Mouse (Mus musculus) forebrain, embryonic 12.5 days (tissue): Measurements from ENCODE around the gene Hmx2. TPM values are rescaled to one million over a fixed set of nuclear protein-coding genes. Genes with fewer than 3 reads are reported as not detected.
A peak's percentile ranks its signal among the peaks of the same experiment; 100 is the strongest.

Experiments
- ATAC-seq: fragments of 200-750 bp; cut with Nextera tagmentation; 2 replicates; pipeline ENCODE4 v1.8.0; 2017; ENCODE audit warnings: moderate TSS enrichment; ENCODE audit not compliant: low FRiP score
- H3K27ac ChIP-seq: fragments of 300-500 bp; sonication (generic); 2 replicates; pipeline ENCODE4 v1.5.1; 2016; ENCODE audit warnings: mild to moderate bottlenecking
- H3K27me3 ChIP-seq: fragments of 300-500 bp; sonication (generic); 2 replicates; pipeline ENCODE4 v1.6.1; 2016; ENCODE audit warnings: mild to moderate bottlenecking
- H3K36me3 ChIP-seq: fragments of 300-500 bp; sonication (generic); replicated peaks from 2 replicates; pipeline ENCODE4 v1.6.1; 2016; ENCODE audit warnings: mild to moderate bottlenecking
- H3K4me1 ChIP-seq: fragments of 300-500 bp; sonication (generic); 2 replicates; pipeline ENCODE4 v1.6.1; 2016
- H3K4me2 ChIP-seq: fragments of 300-500 bp; sonication (generic); 2 replicates; pipeline ENCODE4 v1.6.1; 2016; ENCODE audit warnings: mild to moderate bottlenecking, moderate library complexity
- H3K4me3 ChIP-seq: fragments of 300-500 bp; sonication (generic); replicated peaks from 2 replicates; pipeline ENCODE4 v1.5.1; 2016; ENCODE audit warnings: mild to moderate bottlenecking
- H3K9ac ChIP-seq: fragments of 300-500 bp; sonication (generic); 2 replicates; pipeline ENCODE4 v1.6.1; 2016; ENCODE audit warnings: mild to moderate bottlenecking
- H3K9me3 ChIP-seq: fragments of 300-500 bp; sonication (generic); 2 replicates; pipeline ENCODE4 v1.6.1; 2016
- WGBS: fragments of 180-500 bp; shearing (Covaris S2); methylation state at CpG from one replicate; pipeline ENCODE4 v1.1.7; 2016; 5-methylcytosine and 5-hydroxymethylcytosine counted together
- polyA plus RNA-seq: library from polyadenylated mRNA; unstranded; fragments of >200 nt; fragmentation: Nextera tagmentation; extraction: Ambion mirVana; gene quantifications from 2 replicates; pipeline ENCODE4 v1.2.1, GENCODE M21; 2016

Hmx2 gene
- polyA plus RNA-seq, 1 experiment from 2014 or later = 0.96 TPM

DNA sequence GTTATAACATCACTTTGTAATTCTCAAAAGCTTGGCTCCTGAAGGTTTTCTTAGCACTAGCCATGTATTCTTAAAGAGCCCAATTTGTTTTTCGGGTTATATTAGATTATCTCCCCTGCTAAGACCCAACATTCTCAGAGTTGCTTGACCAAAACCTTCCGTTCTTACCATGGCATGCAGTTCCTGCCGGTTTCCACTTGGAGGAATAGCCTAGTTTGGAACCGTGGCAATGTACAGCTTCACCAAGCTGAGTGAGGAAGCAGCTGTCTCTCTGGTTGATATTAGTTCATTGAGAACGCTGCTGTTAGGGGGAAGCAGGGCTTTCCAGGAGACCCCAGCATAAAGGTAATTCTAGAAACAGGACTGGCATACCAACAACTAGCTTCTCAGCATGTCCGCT lies 26.7 kb downstream of the Hmx2 start:
- Histone ChIP-seq H3K4me3 (no peak overlapping the region), H3K4me2 (no peak overlapping the region), H3K4me1 (no peaks in the 10 kb centered on the region), H3K36me3 (peaks cover 34% of the 10 kb centered on the region), H3K9me3 (no peaks in the 10 kb centered on the region), H3K9ac (no peak overlapping the region), H3K27me3 (peaks cover 7% of the 10 kb centered on the region; the same call in 1 of the 2 replicates), H3K27ac (no peak overlapping the region)
- 75% methylated on average over 6 of the region's 6 CpGs for WGBS
- ATAC-seq = no peak

DNA sequence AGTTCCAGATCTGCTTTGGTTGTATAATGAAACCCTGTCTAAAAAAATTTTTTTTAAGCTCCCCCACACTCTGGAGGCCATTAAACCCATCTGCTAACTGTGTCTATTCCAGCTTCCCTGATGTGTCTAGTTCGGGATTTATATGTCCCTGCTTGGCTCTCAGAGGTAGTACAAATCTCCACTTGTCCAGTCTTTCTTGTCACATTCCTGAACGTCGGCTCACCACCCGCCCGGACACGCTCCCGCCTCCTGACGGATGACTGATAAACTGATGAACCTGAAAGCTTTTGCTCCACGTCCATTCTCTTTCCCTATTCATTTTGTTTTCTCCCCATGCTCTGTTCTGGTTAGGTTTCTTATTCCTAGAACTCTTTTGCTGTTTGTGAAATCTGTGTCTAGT lies 33.6 kb downstream of the Hmx2 start:
- 84% methylated on average over 9 of the region's 9 CpGs for WGBS

DNA sequence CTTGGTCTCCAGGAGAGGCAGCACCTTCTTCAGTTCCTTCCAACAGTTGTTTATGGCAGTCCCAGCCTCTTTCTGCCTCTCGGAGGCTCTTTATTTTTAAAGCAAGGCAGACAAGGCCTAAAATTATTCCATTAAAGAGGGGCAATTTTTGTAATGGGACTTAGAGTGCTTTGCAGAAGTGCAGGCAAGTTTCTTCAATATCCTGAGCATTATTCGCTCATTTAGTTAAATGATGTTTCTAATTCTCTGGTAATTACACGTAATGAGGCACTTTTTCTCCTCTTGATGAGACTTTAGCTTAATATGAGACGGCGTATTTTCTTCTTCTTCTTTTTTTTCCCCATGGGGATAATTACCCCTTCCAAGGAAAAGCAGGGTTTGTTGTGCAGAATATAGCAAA lies 37.0 kb downstream of the Hmx2 start:
- no peak for ATAC-seq
- 60% methylated on average over 5 of the region's 5 CpGs for WGBS
- H3K4me1 ChIP-seq = no peaks in the 10 kb centered on the region

More for the DNA sequence above, 33.6 kb downstream of the Hmx2 start:
- H3K4me2 ChIP-seq = no peak overlapping the region
- no peak overlapping the region for H3K9ac ChIP-seq
- no peak for ATAC-seq
- peaks cover 41% of the 10 kb centered on the region for H3K27me3 ChIP-seq
- no peaks in the 10 kb centered on the region for H3K36me3 ChIP-seq
- no peaks in the 10 kb centered on the region for H3K4me1 ChIP-seq
- no peak overlapping the region for H3K27ac ChIP-seq
- no peaks in the 10 kb centered on the region for H3K9me3 ChIP-seq
- no peak overlapping the region for H3K4me3 ChIP-seq

DNA sequence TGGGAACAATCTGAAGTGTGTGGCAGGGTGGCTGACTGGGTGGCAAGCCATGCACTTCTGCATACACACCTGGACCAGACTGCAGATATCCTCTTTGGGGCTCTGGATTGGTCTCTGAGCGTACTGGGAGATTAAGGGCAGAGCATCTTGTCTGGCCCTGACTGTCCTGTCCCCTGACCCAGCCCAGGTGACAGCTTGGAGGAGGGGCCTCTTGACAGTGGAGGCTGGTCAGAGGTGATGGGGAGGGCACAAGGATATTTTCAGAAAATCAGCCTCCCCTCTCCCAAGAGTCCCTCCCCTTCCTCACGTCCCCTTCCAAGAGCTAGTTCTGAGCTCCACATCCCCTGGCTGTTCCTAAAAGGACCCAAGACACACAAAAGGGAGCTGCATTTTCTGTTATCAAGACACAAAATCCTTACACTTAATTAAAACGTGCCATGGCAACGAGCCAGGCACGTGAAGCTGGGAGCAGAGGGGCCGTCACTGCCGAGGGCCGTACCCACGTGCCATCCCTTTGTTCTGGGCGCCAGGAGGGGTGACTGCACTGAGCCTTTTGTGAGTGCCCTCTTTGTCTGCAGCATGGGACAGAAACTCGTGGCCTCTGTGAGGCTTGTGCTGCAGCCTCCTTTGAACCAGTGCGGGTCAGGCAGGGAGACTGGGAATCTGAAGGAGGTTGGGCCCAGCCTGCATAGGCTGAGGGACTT lies 49.4 kb downstream of the Hmx2 start:
- 3% methylated on average over 12 of the region's 12 CpGs for WGBS
- H3K36me3 ChIP-seq = no peaks in the 10 kb centered on the region
- peak overlapping the region; percentile 43 for H3K4me2 ChIP-seq
- H3K4me3 ChIP-seq = no peak overlapping the region
- H3K9ac ChIP-seq = peak overlapping the region; percentile 25; the same call in 1 of the 2 replicates
- H3K9me3 ChIP-seq = no peaks in the 10 kb centered on the region
- peaks cover 19% of the 10 kb centered on the region for H3K4me1 ChIP-seq
- H3K27ac ChIP-seq = 0 out of 2 replicates have a peak overlapping the region, but pooled peaks have one; percentile 42
- ATAC-seq = peak; percentile 90
- peaks cover 88% of the 10 kb centered on the region for H3K27me3 ChIP-seq

More for the DNA sequence above, 37.0 kb downstream of the Hmx2 start:
- Histone ChIP-seq H3K9ac (no peak overlapping the region), H3K27me3 (peaks cover 54% of the 10 kb centered on the region), H3K36me3 (no peaks in the 10 kb centered on the region), H3K27ac (no peak overlapping the region), H3K4me2 (no peak overlapping the region), H3K4me3 (no peak overlapping the region), H3K9me3 (no peaks in the 10 kb centered on the region)

DNA sequence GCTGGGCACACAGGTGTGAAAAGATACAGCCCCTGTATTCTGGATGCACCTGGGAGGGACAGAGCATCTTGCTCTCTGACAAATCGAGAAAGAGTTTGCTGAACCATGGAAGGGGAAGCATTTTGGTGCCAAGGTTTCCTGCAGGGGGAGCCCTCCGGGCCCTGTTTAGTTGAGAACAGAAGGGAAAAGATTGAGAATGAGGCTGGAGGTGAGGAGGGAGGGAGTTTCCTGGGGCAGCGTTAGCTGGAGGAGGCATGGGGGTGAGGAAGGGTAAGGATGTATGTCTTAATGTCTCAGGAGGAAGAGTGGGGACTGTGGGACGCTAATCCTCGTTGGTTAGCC lies 49.9 kb downstream of the Hmx2 start:
- Histone ChIP-seq H3K36me3 (no peaks in the 10 kb centered on the region), H3K9ac (peak overlapping the region; percentile 25; the same call in 1 of the 2 replicates), H3K4me3 (no peak overlapping the region), H3K4me1 (peaks cover 24% of the 10 kb centered on the region), H3K9me3 (no peaks in the 10 kb centered on the region), H3K4me2 (peak overlapping the region; percentile 43), H3K27me3 (peaks cover 88% of the 10 kb centered on the region), H3K27ac (0 out of 2 replicates have a peak overlapping the region, but pooled peaks have one; percentile 42)
- 5% methylated on average over 5 of the region's 5 CpGs for WGBS
- ATAC-seq = peak; percentile 23; the same call in 1 of the 2 replicates

DNA sequence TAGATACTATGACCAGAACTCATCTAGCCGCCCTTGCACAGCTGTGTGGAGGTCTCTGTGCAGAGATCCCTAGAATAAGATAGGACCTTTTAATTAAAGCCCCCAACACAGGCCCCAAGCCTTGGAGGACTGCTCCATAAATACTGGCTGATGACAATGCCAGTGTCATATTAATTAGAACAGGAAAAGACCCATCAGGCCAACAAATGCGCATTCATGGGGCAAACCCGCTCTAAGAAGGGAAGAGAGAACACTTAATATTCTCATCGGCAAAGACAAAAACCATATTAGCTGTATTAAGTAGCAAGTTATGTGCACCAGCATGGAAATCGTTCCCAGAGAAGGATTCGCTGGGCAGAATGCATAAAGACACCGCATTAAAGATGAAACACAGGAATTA lies 53.5 kb downstream of the Hmx2 start:
- no peaks in the 10 kb centered on the region for H3K36me3 ChIP-seq
- no peak overlapping the region for H3K9ac ChIP-seq
- H3K4me1 ChIP-seq = peaks cover 24% of the 10 kb centered on the region
- no peak for ATAC-seq
- no peak overlapping the region for H3K4me3 ChIP-seq
- no peak overlapping the region for H3K4me2 ChIP-seq
- H3K9me3 ChIP-seq = no peaks in the 10 kb centered on the region
- H3K27me3 ChIP-seq = peaks cover 81% of the 10 kb centered on the region
- H3K27ac ChIP-seq = no peak overlapping the region
- 73% methylated on average over 7 of the region's 7 CpGs for WGBS

DNA sequence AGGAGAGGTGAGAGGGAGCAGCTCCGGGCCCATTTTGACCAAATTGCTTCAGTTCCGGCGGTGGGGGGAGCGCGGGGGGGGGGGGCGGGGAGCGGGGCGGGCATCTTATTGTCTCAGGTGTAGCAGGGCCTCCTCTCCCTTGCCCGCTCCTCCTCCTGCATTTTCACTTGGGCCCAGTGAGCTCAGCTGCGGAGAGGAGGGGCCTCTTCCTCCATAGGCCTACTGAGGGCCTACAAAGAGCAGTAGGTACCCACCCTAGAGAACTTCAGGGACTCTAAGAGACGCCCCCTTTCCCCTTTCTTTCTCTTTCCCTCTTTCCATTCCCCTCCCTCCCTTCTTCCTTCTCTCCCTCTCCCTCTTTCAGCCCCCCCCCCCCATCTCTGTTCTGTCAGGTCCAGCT lies 54.6 kb downstream of the Hmx2 start:
- no peak for ATAC-seq
- Histone ChIP-seq H3K36me3 (no peaks in the 10 kb centered on the region), H3K27ac (no peak overlapping the region), H3K9me3 (no peaks in the 10 kb centered on the region), H3K27me3 (peaks cover 79% of the 10 kb centered on the region), H3K4me3 (no peak overlapping the region), H3K9ac (no peak overlapping the region), H3K4me2 (0 out of 2 replicates have a peak overlapping the region, but pooled peaks have one; percentile 10), H3K4me1 (peaks cover 17% of the 10 kb centered on the region)
- WGBS = 8% methylated on average over 11 of the region's 11 CpGs

DNA sequence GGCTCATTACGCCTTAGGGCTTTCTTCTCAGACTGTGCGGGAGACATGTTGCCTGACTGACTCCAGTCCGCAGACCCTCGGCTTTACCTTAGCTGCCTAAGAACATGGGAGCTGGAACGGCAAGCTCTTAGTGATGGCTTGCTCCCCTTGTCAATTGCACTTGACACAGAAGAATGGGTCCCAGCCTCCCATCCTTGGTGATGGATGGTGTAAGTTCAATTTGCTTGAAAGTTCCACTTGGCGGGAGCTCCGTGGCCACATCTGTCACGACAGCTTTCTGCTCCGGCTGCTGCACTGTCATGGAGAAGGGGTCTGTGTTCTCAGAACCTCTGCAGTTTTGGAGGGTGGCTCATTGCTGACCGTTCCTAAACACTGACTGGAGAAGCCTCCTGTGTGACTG lies 56.4 kb downstream of the Hmx2 start:
- H3K9me3 ChIP-seq = no peaks in the 10 kb centered on the region
- no peak overlapping the region for H3K4me2 ChIP-seq
- peaks cover 10% of the 10 kb centered on the region for H3K4me1 ChIP-seq
- H3K27ac ChIP-seq = no peak overlapping the region
- H3K27me3 ChIP-seq = peaks cover 78% of the 10 kb centered on the region
- H3K36me3 ChIP-seq = no peaks in the 10 kb centered on the region
- no peak overlapping the region for H3K4me3 ChIP-seq
- ATAC-seq = no peak
- H3K9ac ChIP-seq = no peak overlapping the region
- WGBS = 90% methylated on average over 10 of the region's 10 CpGs

DNA sequence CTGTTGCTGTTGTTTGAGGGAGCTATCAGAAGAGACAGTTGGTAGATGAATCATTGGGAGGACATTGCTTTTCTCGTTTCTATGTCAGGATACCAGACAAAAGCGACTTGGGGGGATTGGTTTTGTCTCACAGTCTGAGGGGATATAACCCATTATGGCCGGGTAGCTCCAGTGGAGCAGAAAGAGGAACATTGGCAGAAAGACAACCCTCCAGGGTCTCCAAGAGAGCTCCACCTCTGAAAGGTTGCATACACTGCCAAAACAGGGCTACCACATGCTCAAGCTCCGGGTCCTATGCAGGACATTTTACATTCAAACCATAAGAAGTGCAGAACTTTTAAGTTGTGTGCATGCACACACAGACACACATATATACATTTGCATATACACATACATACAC lies 56.9 kb downstream of the Hmx2 start:
- no peak overlapping the region for H3K27ac ChIP-seq
- H3K27me3 ChIP-seq = peaks cover 72% of the 10 kb centered on the region
- no peak overlapping the region for H3K4me3 ChIP-seq
- no peaks in the 10 kb centered on the region for H3K36me3 ChIP-seq
- no peak for ATAC-seq
- H3K9ac ChIP-seq = no peak overlapping the region
- WGBS = 76% methylated on average over 4 of the region's 4 CpGs
- H3K9me3 ChIP-seq = no peaks in the 10 kb centered on the region
- peaks cover 10% of the 10 kb centered on the region for H3K4me1 ChIP-seq
- no peak overlapping the region for H3K4me2 ChIP-seq

Other genes with a start within 250 kb of the Hmx2 start
- not detected in 2 replicates for gene Cuzd1, start 226.5 kb upstream of the Hmx2 start, polyA plus RNA-seq
- not detected in 2 replicates for gene Fam24b, start 219.3 kb upstream of the Hmx2 start, polyA plus RNA-seq
- gene Fam24a, start 214.9 kb upstream of the Hmx2 start, polyA plus RNA-seq = not detected in 2 replicates
- gene 2310057M21Rik, start 186.0 kb upstream of the Hmx2 start, polyA plus RNA-seq = 17.3 and 20.8 TPM in 2 replicates
- gene Pstk, start 177.6 kb upstream of the Hmx2 start, polyA plus RNA-seq = 49.7 and 51.5 TPM in 2 replicates
- gene Ikzf5, start 138.3 kb upstream of the Hmx2 start, polyA plus RNA-seq = 20.7 and 22.6 TPM in 2 replicates
- gene Acadsb, start 138.2 kb upstream of the Hmx2 start, polyA plus RNA-seq = 84.0 and 87.5 TPM in 2 replicates
- gene Hmx3, start 5.9 kb upstream of the Hmx2 start, polyA plus RNA-seq = 0.64 and 0.79 TPM in 2 replicates
- gene Bub3, start 11.4 kb downstream of the Hmx2 start, polyA plus RNA-seq = 247 and 249 TPM in 2 replicates